In the genomic region with DNA sequence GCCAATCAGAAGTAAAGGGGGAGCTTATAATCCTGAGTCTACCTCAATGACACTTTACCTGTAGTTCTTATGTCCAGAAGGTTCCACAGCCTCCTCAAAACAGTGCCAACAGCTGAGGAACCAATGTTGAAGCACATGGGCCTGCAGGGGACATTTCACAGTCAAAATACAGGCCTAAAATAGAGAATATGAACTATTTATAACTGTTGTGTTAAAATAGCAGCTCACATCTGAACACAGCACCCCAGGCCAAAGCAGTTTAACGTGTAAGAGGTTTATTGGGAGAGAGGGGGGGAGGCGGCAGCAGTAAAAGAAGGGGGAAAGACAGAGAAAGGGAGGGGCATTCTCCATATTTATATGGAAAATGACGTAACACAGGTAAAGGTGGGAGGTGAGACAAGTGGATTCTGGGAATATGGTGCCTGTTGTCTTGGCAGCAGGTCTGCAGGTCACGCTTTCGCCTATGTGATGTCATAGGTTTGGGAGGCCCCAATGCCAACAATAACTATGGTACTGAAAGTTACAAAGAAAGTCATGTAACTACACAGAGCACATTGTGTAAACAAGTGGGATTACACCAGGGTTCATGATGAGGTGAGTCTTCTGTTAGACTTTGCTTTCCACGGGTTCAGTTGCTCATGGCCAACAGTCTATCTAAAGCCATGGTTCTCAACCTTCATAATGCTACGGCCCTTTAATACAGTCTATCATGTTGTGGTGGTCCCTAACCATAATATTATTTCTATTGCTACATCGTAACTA, we compare ENCODE assay signal across 28 mouse cellular contexts. TPM values are rescaled to one million over a fixed set of nuclear protein-coding genes. Genes with fewer than 3 reads are reported as not detected.
DNase-seq lines count a peak whose midpoint lies in the region; ATAC-seq lines count a peak whose summit lies in the region.
"Had no signal": no experiment of that assay in that cellular context is flagged by ENCODE, and none has a peak within 500 bp of the region (broad histone marks: within the 10 kb centered on the region; RNA-seq: fewer than 3 reads in every experiment).

No protein-coding gene starts in this region.

- H3K4me2 ChIP-seq in heart, embryonic 11.5 days, result no peak overlapping the region
- H3K4me2 ChIP-seq in heart, embryonic 12.5 days, result no peak overlapping the region
- no peak overlapping the region for H3K4me2 ChIP-seq in liver, embryonic 16.5 days (ENCODE audit: low read depth, low read length)
- H3K4me2 ChIP-seq in liver, embryonic 11.5 days, result no peak overlapping the region
- H3K4me2 ChIP-seq: embryonic facial prominence, embryonic 13.5 days; forebrain, embryonic 12.5 days; forebrain, embryonic 15.5 days; heart, embryonic 15.5 days; hindbrain, embryonic 14.5 days had no signal

- no peaks in the 10 kb centered on the region for H3K4me1 ChIP-seq in heart, embryonic 11.5 days (ENCODE audit: control insufficient read depth, insufficient read depth, low read length)
- H3K4me1 ChIP-seq in heart, embryonic 12.5 days (replicated peaks), result peaks cover 7% of the 10 kb centered on the region; the same call in 1 of the 2 replicates
- no peaks in the 10 kb centered on the region for H3K4me1 ChIP-seq in liver, embryonic 16.5 days (ENCODE audit: control insufficient read depth, low read depth, low read length)
- no peaks in the 10 kb centered on the region for H3K4me1 ChIP-seq in liver, embryonic 11.5 days (replicated peaks; ENCODE audit: control insufficient read depth, insufficient read depth, low read length)
- H3K4me1 ChIP-seq: embryonic facial prominence, embryonic 13.5 days; forebrain, embryonic 15.5 days; heart, embryonic 15.5 days had no signal

- no peaks in the 10 kb centered on the region for H3K36me3 ChIP-seq in heart, embryonic 11.5 days (ENCODE audit: control insufficient read depth, insufficient read depth, low read length)
- H3K36me3 ChIP-seq in heart, embryonic 12.5 days, result no peaks in the 10 kb centered on the region
- H3K36me3 ChIP-seq in liver, embryonic 16.5 days (ENCODE audit: control insufficient read depth, insufficient read depth), result no peaks in the 10 kb centered on the region
- H3K36me3 ChIP-seq in liver, embryonic 11.5 days (ENCODE audit: control insufficient read depth, insufficient read depth, low read length), result no peaks in the 10 kb centered on the region
- H3K36me3 ChIP-seq: embryonic facial prominence, embryonic 10.5 days; embryonic facial prominence, embryonic 13.5 days; forebrain, embryonic 12.5 days; forebrain, embryonic 15.5 days; heart, embryonic 15.5 days had no signal

- peak; percentile 89 for DNase-seq in heart, adult 11 months
- peak; percentile 4 for DNase-seq in heart, adult 8-10 months (ENCODE audit: low spot score)
- DNase-seq in liver, embryonic 11.5 days (ENCODE audit: low spot score), result no peak
- no peak for DNase-seq in ovary, postnatal 36 days (ENCODE audit: low spot score)
- DNase-seq: adrenal gland, adult 2 months; adrenal gland, postnatal 14 days; B cell, adult 2 months; cerebellum, adult 11 months; cerebellum, adult 8-10 months; cerebellum, postnatal 10 days; cerebellum, postnatal 36 days; embryo, embryonic 11 days; gastrocnemius, postnatal 14 days; heart, postnatal 10 days; heart, postnatal 4 days had no signal

- no peaks in the 10 kb centered on the region for H3K9me3 ChIP-seq in heart, embryonic 11.5 days (replicated peaks; ENCODE audit: control insufficient read depth, low read length)
- no peaks in the 10 kb centered on the region for H3K9me3 ChIP-seq in heart, embryonic 12.5 days (replicated peaks)
- no peaks in the 10 kb centered on the region for H3K9me3 ChIP-seq in liver, embryonic 16.5 days (replicated peaks; ENCODE audit: control insufficient read depth, low read length)
- no peaks in the 10 kb centered on the region for H3K9me3 ChIP-seq in liver, embryonic 11.5 days (ENCODE audit: control insufficient read depth, low read length)
- H3K9me3 ChIP-seq: embryonic facial prominence, embryonic 10.5 days; embryonic facial prominence, embryonic 13.5 days; forebrain, embryonic 12.5 days; forebrain, embryonic 15.5 days; heart, embryonic 15.5 days had no signal

- WGBS in heart, embryonic 11.5 days (ENCODE audit: insufficient replicate concordance), result 87% methylated on average over 8 of the region's 8 CpGs
- WGBS in heart, embryonic 12.5 days, result 90% methylated on average over 8 of the region's 8 CpGs
- 71% methylated on average over 8 of the region's 8 CpGs for whole genome bisulfite sequencing in liver, embryonic 16.5 days (ENCODE audit: insufficient replicate concordance)
- 90% methylated on average over 8 of the region's 8 CpGs for WGBS in liver, embryonic 11.5 days

- no peak for ATAC-seq in heart, embryonic 11.5 days (replicated peaks; ENCODE audit: insufficient number of reproducible peaks, low FRiP score, low TSS enrichment)
- ATAC-seq in heart, embryonic 12.5 days (ENCODE audit: insufficient number of reproducible peaks, low FRiP score), result no peak
- peak; percentile 55; the same call in 1 of the 2 replicates for ATAC-seq in liver, embryonic 16.5 days (ENCODE audit: low read depth)
- no peak for ATAC-seq in liver, embryonic 11.5 days (replicated peaks; ENCODE audit: low FRiP score)
- ATAC-seq: forebrain, embryonic 15.5 days; hindbrain, postnatal 0 days; inflammation-experienced regulatory T-cells, adult 6 months; intestine, embryonic 16.5 days had no signal

- no peak overlapping the region for H3K27ac ChIP-seq in heart, embryonic 11.5 days (ENCODE audit: low read depth, low read length)
- H3K27ac ChIP-seq in heart, embryonic 12.5 days (ENCODE audit: poor library complexity, severe bottlenecking), result no peak overlapping the region
- H3K27ac ChIP-seq in liver, embryonic 16.5 days (ENCODE audit: low read length), result no peak overlapping the region
- H3K27ac ChIP-seq in liver, embryonic 11.5 days (ENCODE audit: low read depth, low read length), result no peak overlapping the region
- H3K27ac ChIP-seq: embryonic facial prominence, embryonic 10.5 days; embryonic facial prominence, embryonic 13.5 days; forebrain, embryonic 12.5 days; forebrain, embryonic 15.5 days; heart, embryonic 15.5 days; hindbrain, embryonic 14.5 days; hindbrain, postnatal 0 days had no signal

- no peak overlapping the region for H3K4me3 ChIP-seq in heart, embryonic 11.5 days (ENCODE audit: low read depth, low read length)
- no peak overlapping the region for H3K4me3 ChIP-seq in heart, embryonic 12.5 days
- H3K4me3 ChIP-seq in liver, embryonic 16.5 days (ENCODE audit: low read depth, low read length), result no peak overlapping the region
- H3K4me3 ChIP-seq in liver, embryonic 11.5 days (ENCODE audit: low read depth, low read length), result no peak overlapping the region
- H3K4me3 ChIP-seq: embryonic facial prominence, embryonic 10.5 days; embryonic facial prominence, embryonic 13.5 days; erythroblast, embryonic 14.5 days; forebrain, embryonic 12.5 days; forebrain, embryonic 15.5 days; heart, embryonic 15.5 days had no signal

- H3K27me3 ChIP-seq in heart, embryonic 11.5 days (ENCODE audit: control insufficient read depth, insufficient read depth, low read length), result no peaks in the 10 kb centered on the region
- no peaks in the 10 kb centered on the region for H3K27me3 ChIP-seq in heart, embryonic 12.5 days (replicated peaks)
- no peaks in the 10 kb centered on the region for H3K27me3 ChIP-seq in liver, embryonic 16.5 days (ENCODE audit: control insufficient read depth, insufficient read depth, low read depth, low read length)
- H3K27me3 ChIP-seq in liver, embryonic 11.5 days (replicated peaks; ENCODE audit: control insufficient read depth, insufficient read depth, low read length), result no peaks in the 10 kb centered on the region
- H3K27me3 ChIP-seq: embryonic facial prominence, embryonic 13.5 days; forebrain, embryonic 12.5 days; forebrain, embryonic 15.5 days; heart, embryonic 15.5 days had no signal

- no peak overlapping the region for H3K9ac ChIP-seq in heart, embryonic 11.5 days (ENCODE audit: low read depth, low read length)
- no peak overlapping the region for H3K9ac ChIP-seq in heart, embryonic 12.5 days
- H3K9ac ChIP-seq in liver, embryonic 16.5 days (ENCODE audit: low read depth, low read length), result no peak overlapping the region
- no peak overlapping the region for H3K9ac ChIP-seq in liver, embryonic 11.5 days (ENCODE audit: low read depth, low read length)
- H3K9ac ChIP-seq: embryonic facial prominence, embryonic 13.5 days; forebrain, embryonic 12.5 days; forebrain, embryonic 15.5 days; heart, embryonic 15.5 days; hindbrain, embryonic 14.5 days had no signal

RNA-seq across cellular contexts. Expression of a gene that starts 56.5 kb away (rescaled TPM):
- 51.1 and 53.0 TPM in 2 replicates for polyA plus RNA-seq in heart, embryonic 11.5 days (2014; fragmentation: Nextera tagmentation; extraction: Ambion mirVana)
- total RNA-seq in heart, adult 8-10 months (2022), result 10 to 100 TPM; 32.9 to 37.5 (median 35.3) TPM
- 52.7 and 55.8 TPM in 2 replicates for polyA plus RNA-seq in heart, embryonic 12.5 days (2016; fragmentation: Nextera tagmentation; extraction: Ambion mirVana)
- 18.4 and 20.4 TPM in 2 replicates for polyA plus RNA-seq in liver, embryonic 16.5 days (2015; fragmentation: Nextera tagmentation; extraction: Ambion mirVana)
- polyA plus RNA-seq in liver, embryonic 11.5 days (2014; fragmentation: Nextera tagmentation; extraction: Ambion mirVana), result 50.0 and 56.2 TPM in 2 replicates

Comparison
In these comparisons a context has a peak if more than half of its experiments do, and no peak if none do; other contexts are left out.
1. DNase-seq: peak in heart, adult 11 months (single experiment) and heart, adult 8-10 months (single experiment); none in liver, embryonic 11.5 days (single experiment) and ovary, postnatal 36 days (single experiment).